Mouse (Mus musculus): ENCODE data around the gene Tcp11.

DNA sequence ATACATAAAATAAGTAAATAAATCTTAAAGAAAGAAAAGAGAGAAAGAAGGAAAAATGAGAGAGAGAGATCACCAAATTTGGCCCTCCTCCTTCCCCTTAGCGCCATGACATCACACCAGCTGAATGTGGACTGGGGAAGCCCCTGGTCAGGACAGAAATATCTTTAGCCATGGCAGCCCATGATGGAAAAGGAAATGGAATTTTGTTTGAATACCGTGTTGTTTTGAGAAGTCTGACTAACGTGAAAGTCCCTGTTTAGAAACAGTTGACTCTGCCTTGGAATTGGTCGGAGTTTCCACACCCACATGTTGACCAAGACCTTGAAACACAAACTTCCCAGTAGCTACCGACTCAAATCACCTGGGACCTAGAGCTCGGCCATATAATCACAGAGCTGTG, 24.0 kb upstream of the Tcp11 start:
- no peak for TF ChIP-seq POLR2A (IDR thresholded peaks at IDR 0.05; ENCODE audit: borderline replicate concordance, extremely low read depth, insufficient read depth, insufficient read length, poor library complexity, severe bottlenecking)
- no peak for TF ChIP-seq CTCF (IDR thresholded peaks at IDR 0.05; ENCODE audit: borderline replicate concordance, extremely low read depth, insufficient read depth, insufficient read length)

All from brain, embryonic 14.5 days (tissue).